Mouse (Mus musculus) midbrain, embryonic 16.5 days (tissue): ENCODE measurements around the gene Pde4a. TPM values are rescaled to one million over a fixed set of nuclear protein-coding genes. Genes with fewer than 3 reads are reported as not detected.

ENCODE experiments used
- ATAC-seq: fragments of 200-750 bp; cut with Nextera tagmentation; 2 replicates; pipeline ENCODE4 v1.8.0; 2017; ENCODE audit warnings: moderate TSS enrichment
- H3K27ac ChIP-seq: fragments of 300-500 bp; sonication (generic); 2 replicates; pipeline ENCODE4 v1.5.1; 2014; ENCODE audit warnings: mild to moderate bottlenecking, low read length, mixed read lengths
- H3K27me3 ChIP-seq: fragments of 300-500 bp; sonication (generic); 2 replicates; pipeline ENCODE4 v1.6.1; 2014; ENCODE audit warnings: low read depth, low read length, mixed read lengths; ENCODE audit not compliant: control insufficient read depth, insufficient read depth
- H3K36me3 ChIP-seq: fragments of 300-500 bp; sonication (generic); 2 replicates; pipeline ENCODE4 v1.6.1; 2014; ENCODE audit warnings: mild to moderate bottlenecking, low read length, moderate library complexity, mixed read lengths; ENCODE audit not compliant: control insufficient read depth, insufficient read depth
- H3K4me1 ChIP-seq: fragments of 300-500 bp; sonication (generic); 2 replicates; pipeline ENCODE4 v1.6.1; 2014; ENCODE audit warnings: mild to moderate bottlenecking, low read length, mixed read lengths; ENCODE audit not compliant: control insufficient read depth, insufficient read depth
- H3K4me2 ChIP-seq: fragments of 300-500 bp; sonication (generic); 2 replicates; pipeline ENCODE4 v1.6.1; 2014; ENCODE audit warnings: mild to moderate bottlenecking, low read length, mixed read lengths
- H3K4me3 ChIP-seq: fragments of 300-500 bp; sonication (generic); 2 replicates; pipeline ENCODE4 v1.5.1; 2014; ENCODE audit warnings: low read depth, mild to moderate bottlenecking, low read length, moderate library complexity, mixed read lengths
- H3K9ac ChIP-seq: fragments of 300-500 bp; sonication (generic); 2 replicates; pipeline ENCODE4 v1.6.1; 2014; ENCODE audit warnings: low read depth, low read length, mixed read lengths
- H3K9me3 ChIP-seq: fragments of 300-500 bp; sonication (generic); replicated peaks from 2 replicates; pipeline ENCODE4 v1.6.1; 2014; ENCODE audit warnings: mild to moderate bottlenecking, low read length, mixed read lengths; ENCODE audit not compliant: control insufficient read depth, poor library complexity, severe bottlenecking
- WGBS: fragments of 180-500 bp; shearing (Covaris S2); extraction: QIAGEN DNeasy Blood & Tissue Kit; methylation state at CpG from one replicate; pipeline ENCODE4 v1.1.7; 2014; 5-methylcytosine and 5-hydroxymethylcytosine counted together
- polyA plus RNA-seq: library from polyadenylated mRNA; unstranded; fragments of >200 nt; fragmentation: Nextera tagmentation; extraction: Ambion mirVana; gene quantifications from 2 replicates; pipeline ENCODE4 v1.2.1, GENCODE M21; 2015

The Pde4a gene
- polyA plus RNA-seq, 1 experiment from 2014 or later: 49.3 TPM

- H3K4me3 ChIP-seq: no peak overlapping the region
- no peaks in the 10 kb centered on the region for H3K36me3 ChIP-seq
- no peak overlapping the region for H3K4me2 ChIP-seq
- no peak overlapping the region for H3K9ac ChIP-seq
- no peaks in the 10 kb centered on the region for H3K27me3 ChIP-seq
- no peak overlapping the region for H3K27ac ChIP-seq
- peaks cover 5% of the 10 kb centered on the region; the same call in 1 of the 2 replicates for H3K4me1 ChIP-seq
- no peak for ATAC-seq
- H3K9me3 ChIP-seq: no peaks in the 10 kb centered on the region
- 85% methylated on average over 9 of the region's 9 CpGs for whole genome bisulfite sequencing
Measured at GRCm38 (mm10) chr9:21133064-21133707, 32.3 kb upstream of the Pde4a start.

GRCm38 (mm10) chr9:21134595-21135328 is 30.8 kb upstream of the Pde4a start:
- no peak overlapping the region for H3K4me2 ChIP-seq
- ATAC-seq: no peak
- no peaks in the 10 kb centered on the region for H3K9me3 ChIP-seq
- no peak overlapping the region for H3K9ac ChIP-seq
- H3K4me3 ChIP-seq: no peak overlapping the region
- peaks cover 5% of the 10 kb centered on the region; the same call in 1 of the 2 replicates for H3K4me1 ChIP-seq
- WGBS: 81% methylated on average over 9 of the region's 9 CpGs
- H3K36me3 ChIP-seq: peaks cover 8% of the 10 kb centered on the region; the same call in 1 of the 2 replicates
- H3K27ac ChIP-seq: no peak overlapping the region
- H3K27me3 ChIP-seq: no peaks in the 10 kb centered on the region

DNA sequence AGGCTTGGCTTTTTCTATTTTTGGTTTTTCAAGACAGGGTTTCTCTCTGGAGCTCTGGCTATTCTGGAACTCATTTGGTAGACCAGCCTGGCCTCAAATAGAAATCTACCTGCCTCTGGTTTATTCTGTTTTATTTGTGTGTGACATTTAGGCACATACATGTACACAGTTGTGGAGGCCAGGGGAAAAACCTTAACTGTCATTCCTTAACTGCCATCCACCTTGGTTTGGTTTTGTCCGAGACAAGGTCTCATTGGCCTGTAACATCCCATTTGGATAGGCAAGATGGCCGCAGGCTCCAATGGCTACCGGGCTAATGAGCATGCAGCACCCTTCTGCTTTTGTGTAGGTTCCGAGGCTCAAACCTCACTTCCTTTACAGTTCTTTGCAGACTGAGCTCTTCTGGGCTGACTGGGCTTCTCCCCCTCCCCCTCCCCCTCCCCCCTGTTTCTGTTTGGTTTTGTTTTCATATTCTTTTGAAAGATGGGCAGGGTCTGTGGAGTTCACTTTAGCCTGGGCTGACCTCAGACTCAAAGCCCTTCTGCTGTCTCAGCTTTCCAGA is 30.1 kb upstream of the Pde4a start:
- no peak overlapping the region for H3K4me2 ChIP-seq
- WGBS: 80% methylated on average over 4 of the region's 4 CpGs
- no peak overlapping the region for H3K9ac ChIP-seq
- no peaks in the 10 kb centered on the region for H3K9me3 ChIP-seq
- H3K4me1 ChIP-seq: peaks cover 3% of the 10 kb centered on the region; the same call in 1 of the 2 replicates
- no peak overlapping the region for H3K27ac ChIP-seq
- H3K27me3 ChIP-seq: no peaks in the 10 kb centered on the region
- no peak overlapping the region for H3K4me3 ChIP-seq
- ATAC-seq: no peak
- H3K36me3 ChIP-seq: peaks cover 14% of the 10 kb centered on the region

DNA sequence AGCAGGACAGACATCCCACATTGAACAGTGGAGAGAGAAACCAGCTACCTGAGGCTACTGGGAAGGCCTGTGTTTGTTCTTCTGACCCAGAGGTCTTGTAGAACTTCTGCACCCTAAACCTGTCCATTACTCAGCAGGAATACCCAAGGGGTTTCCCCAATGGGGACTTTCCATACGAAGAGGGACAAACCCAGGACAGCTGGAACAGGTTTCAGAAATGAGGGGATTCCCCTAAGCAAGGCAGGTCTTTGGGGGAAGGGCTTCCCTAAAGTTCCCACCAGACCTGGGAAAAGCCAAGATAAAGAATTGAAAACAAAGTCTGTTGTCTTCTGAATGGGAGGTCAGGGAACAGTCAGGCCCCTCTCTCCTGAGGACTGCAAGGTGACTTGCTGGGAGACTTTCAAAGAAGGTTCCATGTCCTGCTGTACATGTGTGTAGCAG is 29.6 kb upstream of the Pde4a start:
- Histone ChIP-seq H3K4me2 (no peak overlapping the region), H3K4me1 (no peaks in the 10 kb centered on the region), H3K9ac (no peak overlapping the region), H3K4me3 (no peak overlapping the region), H3K36me3 (peaks cover 19% of the 10 kb centered on the region), H3K27me3 (no peaks in the 10 kb centered on the region), H3K27ac (no peak overlapping the region), H3K9me3 (no peaks in the 10 kb centered on the region)
- 72% methylated on average over 1 of the region's 1 CpGs for WGBS
- no peak for ATAC-seq

GRCm38 (mm10) chr9:21136401-21136800 is 29.1 kb upstream of the Pde4a start:
- H3K4me1 ChIP-seq: no peaks in the 10 kb centered on the region
- no peaks in the 10 kb centered on the region for H3K27me3 ChIP-seq
- H3K36me3 ChIP-seq: peaks cover 21% of the 10 kb centered on the region
- no peak for ATAC-seq
- no peak overlapping the region for H3K4me3 ChIP-seq
- H3K27ac ChIP-seq: no peak overlapping the region
- H3K9ac ChIP-seq: no peak overlapping the region
- H3K9me3 ChIP-seq: no peaks in the 10 kb centered on the region
- WGBS: 88% methylated on average over 6 of the region's 6 CpGs
- H3K4me2 ChIP-seq: no peak overlapping the region

GRCm38 (mm10) chr9:21137229-21137628 is 28.3 kb upstream of the Pde4a start:
- no peak for ATAC-seq
- Histone ChIP-seq H3K4me2 (no peak overlapping the region), H3K9ac (no peak overlapping the region), H3K4me3 (no peak overlapping the region), H3K9me3 (no peaks in the 10 kb centered on the region), H3K4me1 (no peaks in the 10 kb centered on the region), H3K27me3 (no peaks in the 10 kb centered on the region), H3K27ac (no peak overlapping the region), H3K36me3 (peaks cover 27% of the 10 kb centered on the region)
- WGBS: 54% methylated on average over 3 of the region's 3 CpGs

GRCm38 (mm10) chr9:21138386-21138785 is 27.1 kb upstream of the Pde4a start:
- Histone ChIP-seq H3K27ac (no peak overlapping the region), H3K4me1 (no peaks in the 10 kb centered on the region), H3K36me3 (peaks cover 35% of the 10 kb centered on the region), H3K4me2 (no peak overlapping the region), H3K9ac (no peak overlapping the region), H3K9me3 (no peaks in the 10 kb centered on the region), H3K27me3 (no peaks in the 10 kb centered on the region), H3K4me3 (no peak overlapping the region)
- WGBS: 87% methylated on average over 4 of the region's 4 CpGs
- no peak for ATAC-seq

DNA sequence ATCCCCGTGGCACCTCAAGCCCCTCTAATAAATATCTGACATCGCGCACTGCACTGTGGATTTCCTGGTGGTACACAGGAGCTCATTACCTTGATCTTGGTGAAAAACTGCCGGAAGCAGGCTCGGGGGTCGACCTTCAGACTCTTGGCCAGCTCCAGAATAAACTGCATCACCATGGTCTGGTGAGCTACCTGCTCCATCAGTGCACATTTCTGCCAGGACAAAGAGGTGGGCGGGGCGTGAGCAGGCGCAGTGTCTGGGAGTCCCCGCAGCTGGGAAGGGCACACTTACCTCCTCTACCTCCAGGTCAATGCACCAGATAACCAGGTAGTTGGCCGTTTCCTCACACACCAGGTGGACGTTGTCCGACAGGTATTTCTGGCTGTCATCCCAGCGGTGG is 23.6 kb upstream of the Pde4a start:
- Histone ChIP-seq H3K4me1 (peaks cover 3% of the 10 kb centered on the region), H3K27me3 (no peaks in the 10 kb centered on the region), H3K4me2 (no peak overlapping the region), H3K4me3 (no peak overlapping the region), H3K36me3 (peaks cover 35% of the 10 kb centered on the region), H3K9me3 (no peaks in the 10 kb centered on the region), H3K9ac (no peak overlapping the region), H3K27ac (no peak overlapping the region)
- ATAC-seq: no peak
- 92% methylated on average over 14 of the region's 14 CpGs for WGBS

- H3K4me3 ChIP-seq: no peak overlapping the region
- H3K4me2 ChIP-seq: no peak overlapping the region
- H3K4me1 ChIP-seq: peaks cover 27% of the 10 kb centered on the region
- H3K27me3 ChIP-seq: no peaks in the 10 kb centered on the region
- ATAC-seq: no peak
- WGBS: 95% methylated on average over 3 of the region's 3 CpGs
- H3K9me3 ChIP-seq: no peaks in the 10 kb centered on the region
- H3K9ac ChIP-seq: no peak overlapping the region
- H3K36me3 ChIP-seq: peaks cover 31% of the 10 kb centered on the region
- H3K27ac ChIP-seq: no peak overlapping the region
Measured at GRCm38 (mm10) chr9:21144361-21144760, 21.2 kb upstream of the Pde4a start.
